Mouse (Mus musculus) stomach, postnatal 0 days (tissue): ENCODE measurements at regions not wholly inside any gene's neighbourhood (a gene's known extent, or its start where the extent isn't known, plus 50 kb on each side); places are given as distances from the start of the nearest gene placed in this dataset.

ENCODE experiments used
- ATAC-seq: fragments of 200-750 bp; cut with Nextera tagmentation; 2 replicates; pipeline ENCODE4 v1.8.0; 2017; ENCODE audit not compliant: low FRiP score, low TSS enrichment
- DNase-seq: peaks from one replicate; pipeline ENCODE4 v3.0.0-alpha.2; 2016; ENCODE audit warnings: low spot score
- H3K27ac ChIP-seq: fragments of 300-500 bp; sonication (generic); replicated peaks from 2 replicates; pipeline ENCODE4 v1.5.1; 2014; ENCODE audit warnings: mild to moderate bottlenecking, control low read depth
- H3K27me3 ChIP-seq: fragments of 300-500 bp; sonication (generic); 2 replicates; pipeline ENCODE4 v1.6.1; 2014; ENCODE audit warnings: low read length; ENCODE audit not compliant: control insufficient read depth, insufficient read depth
- H3K36me3 ChIP-seq: fragments of 300-500 bp; sonication (generic); 2 replicates; pipeline ENCODE4 v1.6.1; 2014; ENCODE audit warnings: low read length, mixed read lengths; ENCODE audit not compliant: control insufficient read depth, insufficient read depth
- H3K4me1 ChIP-seq: fragments of 300-500 bp; sonication (generic); replicated peaks from 2 replicates; pipeline ENCODE4 v1.6.1; 2014; ENCODE audit warnings: antibody characterized with exemption; ENCODE audit not compliant: control insufficient read depth, insufficient read depth
- H3K4me2 ChIP-seq: fragments of 300-500 bp; sonication (generic); replicated peaks from 2 replicates; pipeline ENCODE4 v1.6.1; 2014; ENCODE audit warnings: low read depth, mild to moderate bottlenecking, control low read depth, moderate library complexity
- H3K4me3 ChIP-seq: fragments of 300-500 bp; sonication (generic); 2 replicates; pipeline ENCODE4 v1.5.1; 2014; ENCODE audit warnings: low read depth, low read length, control low read depth
- H3K9ac ChIP-seq: fragments of 300-500 bp; sonication (generic); 2 replicates; pipeline ENCODE4 v1.6.1; 2014; ENCODE audit warnings: mild to moderate bottlenecking, low read length, control low read depth, mixed read lengths
- H3K9me3 ChIP-seq: fragments of 300-500 bp; sonication (generic); 2 replicates; pipeline ENCODE4 v1.6.1; 2016; ENCODE audit warnings: low read length; ENCODE audit not compliant: control insufficient read depth
- CTCF ChIP-seq: IDR thresholded peaks from 2 replicates; pipeline ENCODE4 v1.5.1; 2016; ENCODE audit warnings: antibody characterized with exemption, low read depth, mild to moderate bottlenecking, moderate library complexity
- EP300 ChIP-seq: optimal IDR thresholded peaks from 2 replicates; pipeline ENCODE3; 2016; ENCODE audit warnings: antibody characterized with exemption
- WGBS: fragments of 180-500 bp; shearing (Covaris S2); extraction: QIAGEN DNeasy Blood & Tissue Kit; methylation state at CpG from one replicate; pipeline ENCODE4 v1.1.7; 2014; 5-methylcytosine and 5-hydroxymethylcytosine counted together

- ATAC-seq (no peak), DNase-seq (no peak)
- Histone ChIP-seq H3K4me3 (no peak overlapping the region), H3K36me3 (no peaks in the 10 kb centered on the region), H3K27ac (no peak overlapping the region), H3K9ac (no peak overlapping the region), H3K27me3 (no peaks in the 10 kb centered on the region), H3K9me3 (no peaks in the 10 kb centered on the region), H3K4me2 (no peak overlapping the region), H3K4me1 (peaks cover 4% of the 10 kb centered on the region; the same call in 1 of the 2 replicates)
- 56% methylated on average over 4 of the region's 4 CpGs for WGBS
- TF ChIP-seq CTCF, result no peak
- no peak for TF ChIP-seq EP300
Observed at GRCm38 (mm10) chr5:118468739-118469138, 91.7 kb upstream of the Med13l start.

- ATAC-seq (no peak), DNase-seq (no peak)
- Histone ChIP-seq H3K4me2 (no peak overlapping the region), H3K9me3 (no peaks in the 10 kb centered on the region), H3K9ac (no peak overlapping the region), H3K4me3 (no peak overlapping the region), H3K27ac (no peak overlapping the region), H3K27me3 (no peaks in the 10 kb centered on the region), H3K36me3 (no peaks in the 10 kb centered on the region), H3K4me1 (no peaks in the 10 kb centered on the region)
- no peak for TF ChIP-seq EP300
- no peak for TF ChIP-seq CTCF
- 39% methylated on average over 5 of the region's 5 CpGs for WGBS
Observed at GRCm38 (mm10) chr5:118471569-118471968, 88.9 kb upstream of the Med13l start.

DNA sequence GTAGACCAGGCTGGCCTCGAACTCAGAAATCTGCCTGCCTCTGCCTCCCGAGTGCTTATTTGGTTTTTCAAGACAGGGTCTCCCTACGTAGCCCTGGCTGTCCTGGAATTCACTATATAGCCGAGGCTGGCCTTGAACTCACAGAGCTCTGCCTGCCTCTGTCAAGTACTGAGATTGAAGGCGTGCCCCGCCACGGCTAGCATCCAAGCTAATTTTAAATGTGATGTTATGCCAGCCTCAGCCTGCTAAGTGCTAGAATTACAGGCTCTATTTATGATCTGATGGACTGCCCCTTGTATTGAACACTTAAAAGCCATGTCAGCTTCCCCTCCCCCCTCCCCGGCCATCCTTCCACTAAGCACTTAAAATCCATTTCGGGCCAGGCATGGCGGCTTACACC lies 88.2 kb upstream of the Med13l start:
- H3K27me3 ChIP-seq, result no peaks in the 10 kb centered on the region
- DNase-seq, result no peak
- H3K9me3 ChIP-seq, result no peaks in the 10 kb centered on the region
- H3K27ac ChIP-seq, result no peak overlapping the region
- no peak for ATAC-seq
- TF ChIP-seq EP300 (no peak), CTCF (no peak)
- no peak overlapping the region for H3K4me3 ChIP-seq
- no peak overlapping the region for H3K9ac ChIP-seq
- 90% methylated on average over 10 of the region's 10 CpGs for WGBS
- H3K4me2 ChIP-seq, result no peak overlapping the region
- no peaks in the 10 kb centered on the region for H3K36me3 ChIP-seq
- H3K4me1 ChIP-seq, result no peaks in the 10 kb centered on the region

DNA sequence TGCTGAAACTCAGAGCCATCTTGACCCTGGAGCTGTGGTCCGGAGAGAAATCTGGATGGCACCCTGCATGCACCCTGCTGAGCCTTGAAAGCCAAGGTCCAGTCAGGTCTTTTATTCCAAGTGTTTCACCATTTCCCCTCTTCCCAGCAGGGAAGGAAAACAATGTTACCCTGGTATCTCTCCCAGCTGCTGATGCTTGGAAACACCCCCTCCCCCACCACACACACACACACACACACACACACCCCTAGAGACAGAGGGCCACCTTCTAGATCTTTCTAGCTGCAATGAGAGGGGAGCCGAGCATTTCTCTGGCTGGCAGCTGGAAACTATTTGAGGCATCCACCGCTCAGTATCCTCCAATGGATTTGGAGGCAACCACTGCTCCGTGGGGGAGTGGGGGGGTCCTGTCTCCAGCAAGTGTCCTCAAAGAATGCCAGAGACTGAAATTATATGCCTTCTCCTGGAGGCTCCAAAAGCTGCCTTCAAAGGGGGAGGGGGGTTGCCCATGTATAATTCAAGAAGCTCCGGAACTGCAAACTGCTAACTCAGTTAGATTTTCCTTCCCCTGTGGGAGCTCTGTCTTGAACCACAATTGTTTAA lies 87.2 kb upstream of the Med13l start:
- no peak overlapping the region for H3K4me2 ChIP-seq
- no peak overlapping the region for H3K4me3 ChIP-seq
- TF ChIP-seq EP300 (no peak), CTCF (no peak)
- no peaks in the 10 kb centered on the region for H3K36me3 ChIP-seq
- H3K9ac ChIP-seq, result no peak overlapping the region
- 40% methylated on average over 5 of the region's 5 CpGs for WGBS
- ATAC-seq, result no peak
- no peaks in the 10 kb centered on the region for H3K9me3 ChIP-seq
- no peak for DNase-seq
- H3K27ac ChIP-seq, result no peak overlapping the region
- no peaks in the 10 kb centered on the region for H3K4me1 ChIP-seq
- no peaks in the 10 kb centered on the region for H3K27me3 ChIP-seq

- Histone ChIP-seq H3K4me3 (no peak overlapping the region), H3K4me1 (no peaks in the 10 kb centered on the region), H3K27ac (no peak overlapping the region), H3K9me3 (no peaks in the 10 kb centered on the region), H3K4me2 (no peak overlapping the region), H3K9ac (no peak overlapping the region), H3K36me3 (no peaks in the 10 kb centered on the region), H3K27me3 (no peaks in the 10 kb centered on the region)
- TF ChIP-seq CTCF, result no peak
- TF ChIP-seq EP300, result no peak
- DNase-seq (no peak), ATAC-seq (no peak)
- 85% methylated on average over 5 of the region's 5 CpGs for WGBS
Observed at GRCm38 (mm10) chr5:118476597-118476996, 83.9 kb upstream of the Med13l start.
